Mouse (Mus musculus) gastrocnemius, adult 18-20 months (tissue): ENCODE data around the gene Acot13. TPM values are rescaled to one million over a fixed set of nuclear protein-coding genes. Genes with fewer than 3 reads are reported as not detected.
A peak's percentile ranks its signal among the peaks of the same experiment; 100 is the strongest.
"Not testable (repeated sequence)": the region's sequence is repeated elsewhere in the genome, so short reads cannot be mapped to it uniquely, and the experiment has no call there.

ENCODE experiments used
- DNase-seq: peaks from one replicate; pipeline ENCODE4 v3.0.0; 2021; ENCODE audit warnings: low spot score
- total RNA-seq, 2 experiments: library from RNA; stranded (reverse); gene quantifications; 2 replicates each; pipeline ENCODE4 v1.2.3; 2021

Gene Acot13
- total RNA-seq, 2 experiments from 2014 or later, result 153 TPM

DNA sequence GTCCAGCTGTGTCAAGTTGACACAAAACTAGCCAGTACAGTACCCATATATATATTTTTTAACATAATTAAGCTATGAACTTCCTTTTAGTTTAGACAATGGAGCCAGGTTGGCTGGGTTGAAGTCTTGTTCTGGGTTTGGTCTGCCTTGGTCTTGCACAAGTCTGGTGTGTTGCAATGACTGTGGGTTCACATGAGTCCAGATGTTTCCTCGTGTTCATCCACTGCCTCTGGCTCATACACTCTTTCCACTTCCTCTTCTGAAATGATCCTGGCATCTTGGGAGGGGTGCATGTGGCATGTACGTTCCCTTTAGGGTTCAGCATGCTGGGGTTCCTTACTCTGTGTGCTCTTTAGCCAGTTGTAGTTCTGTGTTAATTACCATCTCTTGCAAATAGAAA is 40.0 kb downstream of the Acot13 start:
- DNase-seq, result peak; percentile 40

DNA sequence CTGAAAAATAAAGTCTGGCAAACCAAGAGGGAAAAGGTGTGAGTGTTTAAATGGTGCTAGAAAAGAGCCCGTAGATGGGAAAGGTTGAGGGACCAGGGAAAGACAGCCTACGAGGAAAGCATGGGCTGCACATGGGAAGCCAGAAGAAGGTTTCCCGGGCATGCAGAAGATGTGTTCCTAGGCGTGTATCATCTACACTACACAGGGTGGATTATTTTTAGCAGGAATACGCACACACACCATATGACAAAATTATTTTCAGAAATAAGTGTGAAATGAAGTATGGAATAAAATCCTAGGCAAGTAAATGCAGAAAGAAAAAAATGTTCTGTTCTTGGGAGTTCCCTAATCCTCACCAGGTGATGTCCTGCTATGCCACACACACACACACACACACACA is 43.9 kb downstream of the Acot13 start:
- no peak for DNase-seq

DNA sequence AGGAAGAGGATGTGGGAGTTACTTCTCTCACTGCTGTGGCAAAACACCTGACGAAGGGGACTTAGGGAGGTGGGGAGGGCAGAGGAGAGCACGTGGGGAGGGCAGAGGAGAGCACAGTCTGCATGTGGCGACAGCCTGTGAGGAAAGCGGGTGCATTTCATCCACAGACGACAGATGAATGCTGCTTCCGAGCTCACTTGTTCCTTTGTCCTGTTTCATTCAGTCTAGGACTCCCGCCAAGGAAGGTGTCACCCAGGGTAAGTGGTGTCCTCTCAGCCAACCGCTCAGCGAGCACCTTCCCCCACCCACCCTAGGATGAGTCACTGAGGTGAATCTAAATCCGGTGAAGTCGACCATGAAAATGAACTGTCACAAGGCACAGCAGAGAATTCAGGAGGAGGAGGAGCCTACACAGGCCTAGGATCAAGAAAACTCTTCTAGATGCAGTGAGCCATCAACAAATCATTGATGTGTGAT is 45.3 kb downstream of the Acot13 start:
- no peak for DNase-seq

DNA sequence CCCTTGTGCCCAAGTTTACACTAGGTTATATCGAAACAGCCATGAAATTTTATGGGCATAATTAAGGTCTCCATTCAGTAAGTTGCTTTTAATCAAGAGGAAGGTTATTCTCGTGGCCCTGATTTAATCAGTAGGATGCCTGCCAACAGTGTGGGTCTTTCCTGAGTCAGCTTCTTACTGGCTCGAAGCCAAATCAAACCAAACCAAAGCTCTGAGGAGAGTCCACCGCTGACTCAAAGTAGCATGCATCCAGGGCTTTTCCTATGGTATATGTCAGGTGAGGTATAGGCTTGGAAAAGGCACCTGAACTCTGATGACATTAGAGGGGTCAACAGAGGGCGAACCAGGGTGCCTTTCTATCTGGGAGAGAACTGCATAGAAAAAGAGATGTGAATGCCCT is 49.4 kb downstream of the Acot13 start:
- no peak for DNase-seq

DNA sequence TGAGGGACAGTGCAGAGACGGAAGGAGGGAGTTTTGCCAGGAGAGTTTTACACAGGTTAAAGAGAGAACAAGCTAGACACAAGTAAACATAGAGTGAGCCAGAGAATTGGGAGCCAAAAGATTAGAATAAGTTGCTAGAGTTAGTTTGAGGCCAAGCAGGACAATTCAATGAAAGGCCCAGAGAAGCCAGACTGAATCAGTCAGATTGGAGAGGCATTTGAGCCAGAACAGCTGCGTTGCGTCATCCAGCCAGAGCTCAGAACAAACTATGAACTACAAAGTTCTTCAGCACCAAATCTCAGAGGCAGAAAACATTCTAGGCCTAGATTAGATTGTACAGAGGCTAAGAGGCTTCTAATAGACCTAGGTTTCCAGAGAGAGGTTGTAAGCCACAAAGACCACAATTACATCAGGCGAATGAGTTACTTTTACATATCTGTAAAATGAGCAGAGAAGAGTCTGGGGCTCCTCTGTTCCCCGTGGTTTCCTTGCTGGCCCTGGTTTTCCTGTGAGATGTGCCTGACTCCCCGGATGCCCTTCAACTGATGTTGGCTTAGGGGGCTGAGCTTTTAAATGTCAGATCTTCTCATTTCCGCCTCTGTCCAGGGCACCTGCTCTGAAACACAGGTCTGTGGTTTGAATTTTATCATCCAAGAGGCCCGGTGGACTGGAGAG is 52.5 kb downstream of the Acot13 start:
- no peak for DNase-seq

DNA sequence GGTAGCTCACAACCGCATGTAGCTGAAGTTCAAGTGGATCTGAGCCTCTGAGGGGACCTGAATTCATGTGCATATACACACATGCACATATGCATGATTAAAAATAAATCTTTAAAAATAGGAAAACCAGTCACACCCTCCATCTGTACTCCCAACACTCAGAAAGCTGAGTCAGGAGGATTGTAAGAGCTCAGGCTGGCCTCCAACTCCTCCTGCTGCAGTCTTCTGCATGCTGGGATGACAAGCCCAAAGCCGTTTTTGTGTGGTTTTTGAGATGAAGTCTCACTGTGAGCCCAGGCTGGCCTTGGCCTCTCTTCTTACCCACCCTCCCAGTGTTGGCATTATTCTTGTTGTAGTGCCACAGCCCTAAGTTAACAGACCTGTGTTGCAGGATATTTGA is 53.3 kb downstream of the Acot13 start:
- DNase-seq, result no peak

DNA sequence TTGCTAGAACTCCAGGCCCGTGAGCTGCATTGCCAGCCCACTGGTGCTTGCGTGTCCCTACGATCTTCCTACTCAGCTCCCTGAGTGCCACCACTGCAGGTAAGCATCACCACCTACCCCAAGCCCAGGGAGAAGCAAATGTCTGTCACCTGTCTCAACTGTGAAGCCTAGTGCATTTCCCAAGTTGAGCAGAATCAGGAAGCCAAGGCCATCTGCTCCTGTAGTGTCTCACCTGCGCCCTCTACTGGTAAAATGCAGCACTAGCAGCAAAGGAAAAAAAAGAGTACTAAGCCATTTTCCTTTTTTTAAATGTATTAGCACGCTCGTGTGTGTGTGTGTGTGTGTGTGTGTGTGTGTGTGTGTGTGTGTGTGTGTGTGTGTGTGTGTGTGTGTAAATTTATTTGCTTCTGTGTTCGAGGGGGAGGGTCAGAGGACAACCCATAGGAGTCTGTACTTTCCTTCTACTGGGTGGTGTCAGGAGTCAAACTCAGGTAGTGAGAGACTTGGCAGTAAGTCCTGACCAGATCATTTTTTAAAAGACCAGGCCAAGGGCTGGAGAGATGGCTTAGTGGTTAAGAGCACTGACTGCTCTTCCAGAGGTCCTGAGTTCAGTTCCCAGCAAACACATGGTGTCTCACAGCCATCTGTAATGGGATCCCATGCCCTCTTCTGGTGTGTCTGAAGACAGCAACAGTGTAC is 55.0 kb downstream of the Acot13 start:
- peak; percentile 34 for DNase-seq

DNA sequence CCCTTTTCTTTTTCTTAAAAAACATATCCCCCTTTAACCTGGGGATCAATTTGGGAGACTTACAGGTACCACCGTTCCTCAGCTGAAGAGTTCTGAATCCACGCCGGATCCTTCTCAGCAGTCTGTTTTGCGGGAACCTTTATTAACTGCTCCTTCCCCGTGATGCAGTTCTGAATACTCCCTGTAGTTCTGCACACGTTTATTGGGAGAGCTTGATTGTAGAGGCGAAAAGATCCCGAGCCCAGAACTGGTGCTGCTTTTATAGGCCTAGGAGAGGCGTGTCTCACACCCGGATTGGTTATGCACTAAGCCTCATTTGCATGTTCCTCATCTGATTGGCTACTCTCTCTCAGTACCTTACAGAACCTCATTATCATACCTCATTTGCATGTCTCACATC is 59.9 kb downstream of the Acot13 start:
- not testable (repeated sequence) for DNase-seq

Other genes with a start within 250 kb of the Acot13 start
- 1 to 10 TPM; 2.9 to 5.2 TPM for gene Ripor2, start 249.4 kb downstream of the Acot13 start, total RNA-seq
- not detected for gene Armh2, start 90.3 kb downstream of the Acot13 start, total RNA-seq
- 1 to 10 TPM; 4.1 to 4.2 TPM for gene Gmnn, start 69.6 kb downstream of the Acot13 start, total RNA-seq
- 10 to 100 TPM; 46.5 to 55.2 TPM for gene BC005537, start 29.9 kb downstream of the Acot13 start, total RNA-seq
- gene Tdp2, start 139 bp upstream of the Acot13 start, total RNA-seq, result 1 to 10 TPM; 7.7 to 8.2 TPM
- not detected for gene D130043K22Rik, start 13.6 kb upstream of the Acot13 start, total RNA-seq
- 1 to 10 TPM; 7.9 to 8.3 TPM for gene Aldh5a1, start 106.1 kb upstream of the Acot13 start, total RNA-seq
- under 1 TPM; 0.84 to 0.95 TPM for gene Gpld1, start 111.6 kb upstream of the Acot13 start, total RNA-seq
- gene Mrs2, start 188.8 kb upstream of the Acot13 start, total RNA-seq, result 10 to 100 TPM; 35.7 to 37.5 TPM
- gene Dcdc2a, start 224.5 kb upstream of the Acot13 start, total RNA-seq, result under 1 TPM; 0.23 to 0.43 TPM